Mouse (Mus musculus) erythroblast, embryonic 14.5 days (primary cell): ENCODE results near the gene Mocs3.

Experiments
- GATA1 ChIP-seq: IDR thresholded peaks from 2 replicates; pipeline ENCODE4 v1.6.1; 2012; ENCODE audit warnings: low read length, inconsistent platforms, mixed read lengths
- TAL1 ChIP-seq: IDR thresholded peaks from 3 replicates; pipeline ENCODE4 v1.6.1; 2012; ENCODE audit warnings: low read length, inconsistent platforms, mixed read lengths

GRCm38 (mm10) chr2:168205681-168206631 lies 24.5 kb upstream of the Mocs3 start:
- TF ChIP-seq GATA1, result no peak
- no peak for TF ChIP-seq TAL1
